Mouse (Mus musculus): ENCODE data around the gene Ralgps2.

- no peak for TF ChIP-seq POLR2AphosphoS2 (IDR thresholded peaks at IDR 0.05; ENCODE audit: insufficient read length, low read depth)
- no peak for TF ChIP-seq TCF12 (IDR thresholded peaks at IDR 0.05; ENCODE audit: insufficient read depth, poor library complexity, severe bottlenecking)
- TF ChIP-seq POLR2A (IDR thresholded peaks at IDR 0.05; ENCODE audit: insufficient read length, low read depth): no peak
- TF ChIP-seq USF1 (IDR thresholded peaks at IDR 0.05; ENCODE audit: low read depth): no peak
- no peak for TF ChIP-seq MYOD1 (IDR thresholded peaks at IDR 0.05; ENCODE audit: control insufficient read depth in 1 of 3, insufficient read length in 2 of 3, low read depth in 2 of 3)
- no peak for TF ChIP-seq MAX (IDR thresholded peaks at IDR 0.05; ENCODE audit: low read depth)
- TF ChIP-seq CEBPB (IDR thresholded peaks at IDR 0.05; ENCODE audit: insufficient read depth, poor library complexity, severe bottlenecking): no peak
- no peak for TF ChIP-seq E2F4 (IDR thresholded peaks at IDR 0.05; ENCODE audit: insufficient read depth)
- TF ChIP-seq REST (IDR thresholded peaks at IDR 0.05; ENCODE audit: insufficient read depth, insufficient read length): no peak
Observed at GRCm38 (mm10) chr1:156909866-156910265, 29.6 kb downstream of the Ralgps2 start.
